15 mouse cellular contexts compared by ENCODE assay signal in genomic region chr19:24367722-24368121, GRCm38 (mm10).
"Had no signal": no experiment of that assay in that cellular context is flagged by ENCODE, and none has a peak within 500 bp of the region (broad histone marks: within the 10 kb centered on the region; RNA-seq: fewer than 3 reads in every experiment).

No protein-coding gene starts in this region.

- H3K36me3 ChIP-seq: limb, embryonic 12.5 days; liver, embryonic 15.5 days; midbrain, embryonic 13.5 days had no signal

- H3K4me3 ChIP-seq: limb, embryonic 12.5 days; liver, embryonic 15.5 days; midbrain, embryonic 13.5 days had no signal

- H3K4me2 ChIP-seq: limb, embryonic 12.5 days; liver, embryonic 15.5 days; midbrain, embryonic 13.5 days had no signal

- H3K9me3 ChIP-seq: limb, embryonic 12.5 days; liver, embryonic 15.5 days; midbrain, embryonic 13.5 days had no signal

- H3K27me3 ChIP-seq: limb, embryonic 12.5 days; liver, embryonic 15.5 days; midbrain, embryonic 13.5 days had no signal

- H3K4me1 ChIP-seq: limb, embryonic 12.5 days; liver, embryonic 15.5 days had no signal

- ATAC-seq: hindbrain, postnatal 0 days; lung, postnatal 0 days; midbrain, embryonic 13.5 days had no signal

- H3K9ac ChIP-seq: limb, embryonic 12.5 days; liver, embryonic 15.5 days; midbrain, embryonic 13.5 days had no signal

- H3K27ac ChIP-seq: hindbrain, postnatal 0 days; limb, embryonic 12.5 days; liver, embryonic 15.5 days; midbrain, embryonic 13.5 days had no signal

- DNase-seq: kidney, adult 18-20 months; kidney, postnatal 10 days; kidney, postnatal 4 days; liver; lung, adult 2 months; lung, postnatal 36 days; right cerebral cortex, postnatal 4 days; spleen, adult 18-20 months; thymus, adult 2 months; thymus, postnatal 25 days had no signal
